Mouse (Mus musculus): ENCODE measurements around the gene Cxcl14.

Gene Cxcl14

GRCm38 (mm10) chr13:56289261-56289660 is 7.1 kb downstream of the Cxcl14 start:
- DNase-seq (ENCODE audit: low spot score in 2 of 2), result no peak

GRCm38 (mm10) chr13:56288601-56289000 is 7.8 kb downstream of the Cxcl14 start:
- DNase-seq (ENCODE audit: low spot score in 2 of 2), result no peak

- no peak for DNase-seq (ENCODE audit: low spot score in 2 of 2)
Observed at GRCm38 (mm10) chr13:56287091-56287490, 9.3 kb downstream of the Cxcl14 start.

GRCm38 (mm10) chr13:56283321-56283720 is 13.0 kb downstream of the Cxcl14 start:
- no peak for DNase-seq (ENCODE audit: low spot score in 2 of 2)

- no peak for DNase-seq (ENCODE audit: low spot score in 2 of 2)
Observed at GRCm38 (mm10) chr13:56280356-56280755, 16.0 kb downstream of the Cxcl14 start.

GRCm38 (mm10) chr13:56279439-56279838 is 16.9 kb downstream of the Cxcl14 start:
- DNase-seq (ENCODE audit: low spot score in 2 of 2), result peak; percentile 75 to 86

GRCm38 (mm10) chr13:56275171-56275570 is 21.2 kb downstream of the Cxcl14 start:
- no peak for DNase-seq (ENCODE audit: low spot score in 2 of 2)

- DNase-seq (ENCODE audit: low spot score in 2 of 2), result no peak
Observed at GRCm38 (mm10) chr13:56270124-56270523, 26.2 kb downstream of the Cxcl14 start.

- DNase-seq (ENCODE audit: low spot score in 2 of 2), result no peak
Observed at GRCm38 (mm10) chr13:56267396-56267795, 29.0 kb downstream of the Cxcl14 start.

- no peak for DNase-seq (ENCODE audit: low spot score in 2 of 2)
Observed at GRCm38 (mm10) chr13:56266435-56266834, 29.9 kb downstream of the Cxcl14 start.

- no peak for DNase-seq (ENCODE audit: low spot score in 2 of 2)
Observed at GRCm38 (mm10) chr13:56265661-56266060, 30.7 kb downstream of the Cxcl14 start.

- no peak for DNase-seq (ENCODE audit: low spot score in 2 of 2)
Observed at GRCm38 (mm10) chr13:56262269-56262668, 34.1 kb downstream of the Cxcl14 start.

GRCm38 (mm10) chr13:56260344-56260780 is 36.0 kb downstream of the Cxcl14 start:
- DNase-seq (ENCODE audit: low spot score in 2 of 2), result no peak

- no peak for DNase-seq (ENCODE audit: low spot score in 2 of 2)
Observed at GRCm38 (mm10) chr13:56259926-56260250, 36.5 kb downstream of the Cxcl14 start.

- DNase-seq (ENCODE audit: low spot score in 2 of 2), result no peak
Observed at GRCm38 (mm10) chr13:56259021-56259925, 37.1 kb downstream of the Cxcl14 start.

GRCm38 (mm10) chr13:56258196-56259020 is 37.9 kb downstream of the Cxcl14 start:
- no peak for DNase-seq (ENCODE audit: low spot score in 2 of 2)

- DNase-seq (ENCODE audit: low spot score in 2 of 2), result no peak
Observed at GRCm38 (mm10) chr13:56257469-56258153, 38.7 kb downstream of the Cxcl14 start.

- DNase-seq (ENCODE audit: low spot score in 2 of 2), result no peak
Observed at GRCm38 (mm10) chr13:56256716-56257299, 39.5 kb downstream of the Cxcl14 start.

- DNase-seq (ENCODE audit: low spot score in 2 of 2), result no peak
Observed at GRCm38 (mm10) chr13:56253379-56253778, 43.0 kb downstream of the Cxcl14 start.

GRCm38 (mm10) chr13:56252783-56253182 is 43.6 kb downstream of the Cxcl14 start:
- no peak for DNase-seq (ENCODE audit: low spot score in 2 of 2)

- no peak for DNase-seq (ENCODE audit: low spot score in 2 of 2)
Observed at GRCm38 (mm10) chr13:56251924-56252619, 44.3 kb downstream of the Cxcl14 start, which contains the start of gene Neurog1. TSS of gene Neurog1 (minus strand) at chr13:56252163.

All from urinary bladder, postnatal 4 days (tissue).